Mouse (Mus musculus): Measurements from ENCODE around the gene Emsy. TPM values are rescaled to one million over a fixed set of nuclear protein-coding genes. Genes with fewer than 3 reads are reported as not detected.

Gene Emsy
- polyA plus RNA-seq, 1 experiment from 2014 or later = 5.0 TPM

GRCm38 (mm10) chr7:98584555-98584954, 72.0 kb downstream of the Emsy start:
- H3K4me2 ChIP-seq (replicated peaks; ENCODE audit: low read depth) = no peak overlapping the region
- TF ChIP-seq CTCF (IDR thresholded peaks at IDR 0.05; ENCODE audit: low read depth) (no peak), EP300 (optimal IDR thresholded peaks at IDR 0.05) (no peak)
- WGBS = 48% methylated on average over 3 of the region's 3 CpGs

GRCm38 (mm10) chr7:98581266-98581665, 75.3 kb downstream of the Emsy start:
- H3K27me3 ChIP-seq (ENCODE audit: control insufficient read depth, insufficient read depth, low read length) = no peaks in the 10 kb centered on the region
- no peaks in the 10 kb centered on the region for H3K4me1 ChIP-seq (replicated peaks; ENCODE audit: control insufficient read depth, insufficient read depth)
- 82% methylated on average over 4 of the region's 4 CpGs for WGBS
- ATAC-seq (ENCODE audit: low FRiP score, low TSS enrichment) = no peak
- H3K9me3 ChIP-seq (ENCODE audit: control insufficient read depth, low read length) = no peaks in the 10 kb centered on the region
- no peak overlapping the region for H3K4me2 ChIP-seq (replicated peaks; ENCODE audit: low read depth)
- TF ChIP-seq EP300 (optimal IDR thresholded peaks at IDR 0.05) = no peak
- TF ChIP-seq CTCF (IDR thresholded peaks at IDR 0.05; ENCODE audit: low read depth) = no peak
- no peak overlapping the region for H3K27ac ChIP-seq (replicated peaks)
- no peak overlapping the region for H3K9ac ChIP-seq (ENCODE audit: low read length)
- no peaks in the 10 kb centered on the region for H3K36me3 ChIP-seq (ENCODE audit: control insufficient read depth, insufficient read depth, low read length)
- no peak overlapping the region for H3K4me3 ChIP-seq (ENCODE audit: low read depth, low read length)
- no peak for DNase-seq (ENCODE audit: low spot score)

More at GRCm38 (mm10) chr7:98584555-98584954, 72.0 kb downstream of the Emsy start:
- no peaks in the 10 kb centered on the region for H3K36me3 ChIP-seq (ENCODE audit: control insufficient read depth, insufficient read depth, low read length)
- no peak for DNase-seq (ENCODE audit: low spot score)
- no peaks in the 10 kb centered on the region for H3K9me3 ChIP-seq (ENCODE audit: control insufficient read depth, low read length)
- H3K27ac ChIP-seq (replicated peaks) = no peak overlapping the region
- H3K4me3 ChIP-seq (ENCODE audit: low read depth, low read length) = no peak overlapping the region
- no peak for ATAC-seq (ENCODE audit: low FRiP score, low TSS enrichment)
- H3K27me3 ChIP-seq (ENCODE audit: control insufficient read depth, insufficient read depth, low read length) = no peaks in the 10 kb centered on the region
- H3K4me1 ChIP-seq (replicated peaks; ENCODE audit: control insufficient read depth, insufficient read depth) = no peaks in the 10 kb centered on the region
- no peak overlapping the region for H3K9ac ChIP-seq (ENCODE audit: low read length)

- no peak for DNase-seq (ENCODE audit: low spot score)
- no peak overlapping the region for H3K9ac ChIP-seq (ENCODE audit: low read length)
- 69% methylated on average over 7 of the region's 7 CpGs for WGBS
- no peaks in the 10 kb centered on the region for H3K27me3 ChIP-seq (ENCODE audit: control insufficient read depth, insufficient read depth, low read length)
- H3K4me2 ChIP-seq (replicated peaks; ENCODE audit: low read depth) = no peak overlapping the region
- H3K4me1 ChIP-seq (replicated peaks; ENCODE audit: control insufficient read depth, insufficient read depth) = no peaks in the 10 kb centered on the region
- H3K4me3 ChIP-seq (ENCODE audit: low read depth, low read length) = no peak overlapping the region
- H3K36me3 ChIP-seq (ENCODE audit: control insufficient read depth, insufficient read depth, low read length) = no peaks in the 10 kb centered on the region
- no peak for ATAC-seq (ENCODE audit: low FRiP score, low TSS enrichment)
- TF ChIP-seq EP300 (optimal IDR thresholded peaks at IDR 0.05) (no peak), CTCF (IDR thresholded peaks at IDR 0.05; ENCODE audit: low read depth) (no peak)
- H3K27ac ChIP-seq (replicated peaks) = no peak overlapping the region
- H3K9me3 ChIP-seq (ENCODE audit: control insufficient read depth, low read length) = no peaks in the 10 kb centered on the region
These were observed 76.1 kb downstream of the Emsy start for GRCm38 (mm10) chr7:98580441-98580840.

- Histone ChIP-seq H3K36me3 (ENCODE audit: control insufficient read depth, insufficient read depth, low read length) (no peaks in the 10 kb centered on the region), H3K4me1 (replicated peaks; ENCODE audit: control insufficient read depth, insufficient read depth) (no peaks in the 10 kb centered on the region), H3K9ac (ENCODE audit: low read length) (no peak overlapping the region), H3K27me3 (ENCODE audit: control insufficient read depth, insufficient read depth, low read length) (no peaks in the 10 kb centered on the region), H3K4me3 (ENCODE audit: low read depth, low read length) (no peak overlapping the region), H3K9me3 (ENCODE audit: control insufficient read depth, low read length) (no peaks in the 10 kb centered on the region), H3K27ac (replicated peaks) (no peak overlapping the region), H3K4me2 (replicated peaks; ENCODE audit: low read depth) (no peak overlapping the region)
- DNase-seq (ENCODE audit: low spot score) (peak; percentile 10), ATAC-seq (ENCODE audit: low FRiP score, low TSS enrichment) (no peak)
- WGBS = 68% methylated on average over 6 of the region's 6 CpGs
- no peak for TF ChIP-seq EP300 (optimal IDR thresholded peaks at IDR 0.05)
- no peak for TF ChIP-seq CTCF (IDR thresholded peaks at IDR 0.05; ENCODE audit: low read depth)
These were observed 76.9 kb downstream of the Emsy start for GRCm38 (mm10) chr7:98579731-98580130.

GRCm38 (mm10) chr7:98577461-98577860, 79.1 kb downstream of the Emsy start:
- ATAC-seq (ENCODE audit: low FRiP score, low TSS enrichment) (no peak), DNase-seq (ENCODE audit: low spot score) (no peak)
- no peaks in the 10 kb centered on the region for H3K36me3 ChIP-seq (ENCODE audit: control insufficient read depth, insufficient read depth, low read length)
- H3K4me2 ChIP-seq (replicated peaks; ENCODE audit: low read depth) = no peak overlapping the region
- H3K27me3 ChIP-seq (ENCODE audit: control insufficient read depth, insufficient read depth, low read length) = no peaks in the 10 kb centered on the region
- 61% methylated on average over 1 of the region's 1 CpGs for WGBS
- no peak overlapping the region for H3K9ac ChIP-seq (ENCODE audit: low read length)
- H3K9me3 ChIP-seq (ENCODE audit: control insufficient read depth, low read length) = no peaks in the 10 kb centered on the region
- no peak for TF ChIP-seq EP300 (optimal IDR thresholded peaks at IDR 0.05)
- no peak for TF ChIP-seq CTCF (IDR thresholded peaks at IDR 0.05; ENCODE audit: low read depth)
- H3K27ac ChIP-seq (replicated peaks) = no peak overlapping the region
- H3K4me1 ChIP-seq (replicated peaks; ENCODE audit: control insufficient read depth, insufficient read depth) = no peaks in the 10 kb centered on the region
- H3K4me3 ChIP-seq (ENCODE audit: low read depth, low read length) = no peak overlapping the region

GRCm38 (mm10) chr7:98575651-98576239, 80.8 kb downstream of the Emsy start:
- no peaks in the 10 kb centered on the region for H3K36me3 ChIP-seq (ENCODE audit: control insufficient read depth, insufficient read depth, low read length)
- no peak overlapping the region for H3K9ac ChIP-seq (ENCODE audit: low read length)
- TF ChIP-seq CTCF (IDR thresholded peaks at IDR 0.05; ENCODE audit: low read depth) (no peak), EP300 (optimal IDR thresholded peaks at IDR 0.05) (no peak)
- no peak overlapping the region for H3K27ac ChIP-seq (replicated peaks)
- no peak for DNase-seq (ENCODE audit: low spot score)
- no peak overlapping the region for H3K4me2 ChIP-seq (replicated peaks; ENCODE audit: low read depth)
- no peaks in the 10 kb centered on the region for H3K4me1 ChIP-seq (replicated peaks; ENCODE audit: control insufficient read depth, insufficient read depth)
- no peak for ATAC-seq (ENCODE audit: low FRiP score, low TSS enrichment)
- no peaks in the 10 kb centered on the region for H3K27me3 ChIP-seq (ENCODE audit: control insufficient read depth, insufficient read depth, low read length)
- 94% methylated on average over 3 of the region's 3 CpGs for WGBS
- H3K4me3 ChIP-seq (ENCODE audit: low read depth, low read length) = no peak overlapping the region
- no peaks in the 10 kb centered on the region for H3K9me3 ChIP-seq (ENCODE audit: control insufficient read depth, low read length)

All from stomach, postnatal 0 days (tissue).